20 mouse cellular contexts compared by ENCODE assay signal in the genomic region with DNA sequence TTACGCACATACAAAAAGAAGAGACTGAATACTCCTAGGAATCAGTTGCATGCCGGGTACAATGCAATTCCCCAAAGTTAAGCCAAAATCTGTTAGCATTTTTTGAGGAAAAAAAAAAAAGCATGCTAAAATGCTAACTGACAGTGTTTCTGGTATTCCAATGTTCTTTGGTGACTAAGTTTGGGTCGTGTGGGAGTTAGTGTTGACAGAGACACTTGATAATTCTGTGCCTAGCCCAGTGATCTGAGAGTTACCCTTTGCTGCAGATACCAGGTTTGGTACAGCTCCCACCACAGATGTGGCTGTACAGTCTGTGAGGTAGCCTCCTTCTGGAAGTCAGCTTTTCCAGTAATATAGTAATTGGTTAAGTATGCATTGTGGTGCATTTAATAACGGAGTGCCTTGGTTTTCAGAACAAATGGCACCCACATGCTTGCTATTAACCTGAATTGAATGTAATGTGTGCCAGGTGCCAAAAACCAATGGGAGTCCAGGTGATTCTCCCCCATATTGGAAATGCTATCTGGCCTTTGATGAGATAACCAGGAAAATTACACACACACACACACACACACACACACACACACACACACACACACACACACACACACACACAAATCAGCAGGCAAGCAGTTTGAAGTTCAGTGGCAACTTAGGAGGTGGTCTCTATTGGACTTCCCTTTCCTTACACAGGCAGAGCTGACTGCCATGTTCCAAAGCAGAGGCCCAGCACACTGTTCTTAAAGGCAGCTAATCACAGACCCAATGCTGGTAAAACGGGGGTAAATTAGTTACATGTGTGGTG.
A peak's percentile ranks its signal among the peaks of the same experiment; 100 is the strongest.
DNase-seq lines count a peak whose midpoint lies in the region; ATAC-seq lines count a peak whose summit lies in the region.
"Had no signal": no experiment of that assay in that cellular context is flagged by ENCODE, and none has a peak within 500 bp of the region (broad histone marks: within the 10 kb centered on the region; RNA-seq: fewer than 3 reads in every experiment).

No protein-coding gene starts in this region.

- H3K9me3 ChIP-seq in forebrain, embryonic 10.5 days = peaks cover 3% of the 10 kb centered on the region; the same call in 1 of the 2 replicates
- H3K9me3 ChIP-seq in forebrain, embryonic 15.5 days = no peaks in the 10 kb centered on the region
- H3K9me3 ChIP-seq in midbrain, embryonic 15.5 days = no peaks in the 10 kb centered on the region
- H3K9me3 ChIP-seq in midbrain, embryonic 13.5 days = 0 out of 2 replicates have a peak, but pooled peaks cover 5% of the 10 kb centered on the region
- H3K9me3 ChIP-seq: embryonic facial prominence, embryonic 15.5 days; heart, embryonic 10.5 days; hindbrain, embryonic 15.5 days had no signal

- H3K9ac ChIP-seq in forebrain, embryonic 15.5 days (replicated peaks) = no peak overlapping the region
- no peak overlapping the region for H3K9ac ChIP-seq in midbrain, embryonic 15.5 days
- H3K9ac ChIP-seq in midbrain, embryonic 13.5 days (replicated peaks) = no peak overlapping the region
- H3K9ac ChIP-seq: embryonic facial prominence, embryonic 15.5 days; hindbrain, embryonic 15.5 days had no signal

- no peak overlapping the region for H3K4me3 ChIP-seq in forebrain, embryonic 10.5 days
- H3K4me3 ChIP-seq in forebrain, embryonic 15.5 days = no peak overlapping the region
- H3K4me3 ChIP-seq in midbrain, embryonic 15.5 days = no peak overlapping the region
- H3K4me3 ChIP-seq in midbrain, embryonic 13.5 days (replicated peaks) = no peak overlapping the region
- H3K4me3 ChIP-seq: embryonic facial prominence, embryonic 15.5 days; heart, embryonic 10.5 days; hindbrain, embryonic 15.5 days had no signal

- no peak overlapping the region for H3K4me2 ChIP-seq in forebrain, embryonic 15.5 days (replicated peaks)
- no peak overlapping the region for H3K4me2 ChIP-seq in midbrain, embryonic 15.5 days
- no peak overlapping the region for H3K4me2 ChIP-seq in midbrain, embryonic 13.5 days (replicated peaks)
- H3K4me2 ChIP-seq: embryonic facial prominence, embryonic 15.5 days; hindbrain, embryonic 15.5 days had no signal

- DNase-seq in forebrain, embryonic 10.5 days (ENCODE audit: extremely low spot score, low spot score) = no peak
- DNase-seq in forelimb bud, embryonic 11.5 days (ENCODE audit: low read depth, low spot score) = peak; percentile 35
- DNase-seq in telencephalon, adult 2 months (ENCODE audit: low read depth, low spot score) = peak; percentile 19
- DNase-seq in kidney, postnatal 36 days = no peak
- DNase-seq in cerebellum, postnatal 36 days = no peak
- DNase-seq: adrenal gland, postnatal 10 days; cerebellum, adult 9-10 months; kidney, adult 8-10 months; kidney, postnatal 4 days; liver; lung, postnatal 4 days; right cerebral cortex, postnatal 14 days; spleen, adult 18-20 months had no signal

- no peaks in the 10 kb centered on the region for H3K36me3 ChIP-seq in forebrain, embryonic 10.5 days (replicated peaks)
- no peaks in the 10 kb centered on the region for H3K36me3 ChIP-seq in forebrain, embryonic 15.5 days
- H3K36me3 ChIP-seq in midbrain, embryonic 15.5 days (replicated peaks) = no peaks in the 10 kb centered on the region
- H3K36me3 ChIP-seq in midbrain, embryonic 13.5 days = no peaks in the 10 kb centered on the region
- H3K36me3 ChIP-seq: embryonic facial prominence, embryonic 15.5 days; heart, embryonic 10.5 days; hindbrain, embryonic 15.5 days had no signal

- H3K27me3 ChIP-seq in forebrain, embryonic 10.5 days (ENCODE audit: poor library complexity, severe bottlenecking) = peaks cover 6% of the 10 kb centered on the region; the same call in 1 of the 2 replicates
- no peaks in the 10 kb centered on the region for H3K27me3 ChIP-seq in forebrain, embryonic 15.5 days
- H3K27me3 ChIP-seq in midbrain, embryonic 15.5 days (replicated peaks) = no peaks in the 10 kb centered on the region; the same call in 1 of the 2 replicates
- no peaks in the 10 kb centered on the region for H3K27me3 ChIP-seq in midbrain, embryonic 13.5 days
- H3K27me3 ChIP-seq: embryonic facial prominence, embryonic 15.5 days; hindbrain, embryonic 15.5 days had no signal

- WGBS in forebrain, embryonic 10.5 days = 82% methylated on average over 5 of the region's 5 CpGs
- WGBS in forebrain, embryonic 15.5 days = 72% methylated on average over 5 of the region's 5 CpGs
- 82% methylated on average over 5 of the region's 5 CpGs for WGBS in midbrain, embryonic 15.5 days
- 84% methylated on average over 5 of the region's 5 CpGs for WGBS in midbrain, embryonic 13.5 days

- no peak for ATAC-seq in forebrain, embryonic 15.5 days (replicated peaks)
- no peak for ATAC-seq in midbrain, embryonic 15.5 days (replicated peaks)
- no peak for ATAC-seq in midbrain, embryonic 13.5 days
- ATAC-seq: forebrain, embryonic 16.5 days had no signal

- H3K27ac ChIP-seq in forebrain, embryonic 10.5 days = 0 out of 2 replicates have a peak overlapping the region, but pooled peaks have one; percentile 40
- no peak overlapping the region for H3K27ac ChIP-seq in forebrain, embryonic 15.5 days (replicated peaks)
- H3K27ac ChIP-seq in midbrain, embryonic 15.5 days = 0 out of 2 replicates have a peak overlapping the region, but pooled peaks have one; percentile 29
- H3K27ac ChIP-seq in midbrain, embryonic 13.5 days = no peak overlapping the region
- H3K27ac ChIP-seq: embryonic facial prominence, embryonic 15.5 days; heart, embryonic 10.5 days; hindbrain, embryonic 15.5 days had no signal

- H3K4me1 ChIP-seq in forebrain, embryonic 10.5 days = peaks cover 42% of the 10 kb centered on the region
- peaks cover 18% of the 10 kb centered on the region for H3K4me1 ChIP-seq in forebrain, embryonic 15.5 days
- H3K4me1 ChIP-seq in midbrain, embryonic 15.5 days = peaks cover 8% of the 10 kb centered on the region; the same call in 1 of the 2 replicates
- peaks cover 12% of the 10 kb centered on the region for H3K4me1 ChIP-seq in midbrain, embryonic 13.5 days (replicated peaks)
- H3K4me1 ChIP-seq: heart, embryonic 10.5 days; hindbrain, embryonic 15.5 days had no signal

Comparison
In these comparisons a context has a peak if more than half of its experiments do, and no peak if none do; other contexts are left out.
1. H3K27ac ChIP-seq: peak in forebrain, embryonic 10.5 days (single experiment) and midbrain, embryonic 15.5 days (single experiment); none in forebrain, embryonic 15.5 days (single experiment) and midbrain, embryonic 13.5 days (single experiment).
2. DNase-seq: peak in forelimb bud, embryonic 11.5 days (single experiment) and telencephalon, adult 2 months (single experiment); none in forebrain, embryonic 10.5 days (single experiment), kidney, postnatal 36 days (0 of 2) and cerebellum, postnatal 36 days (0 of 2).